Mouse (Mus musculus) erythroblast, embryonic 14.5 days (primary cell): ENCODE data around the gene 4930590J08Rik.

Experiments used
- GATA1 ChIP-seq: IDR thresholded peaks from 2 replicates; pipeline ENCODE4 v1.6.1; 2012; ENCODE audit warnings: low read length, inconsistent platforms, mixed read lengths
- TAL1 ChIP-seq: IDR thresholded peaks from 3 replicates; pipeline ENCODE4 v1.6.1; 2012; ENCODE audit warnings: low read length, inconsistent platforms, mixed read lengths

- TF ChIP-seq TAL1 (no peak), GATA1 (no peak)
Measured at GRCm38 (mm10) chr6:91966006-91966405, 63.4 kb downstream of the 4930590J08Rik start.
